Mouse (Mus musculus): ENCODE measurements around the gene Ankrd54.

GRCm38 (mm10) chr15:79007059-79007458 lies 55.6 kb downstream of the Ankrd54 start:
- TF ChIP-seq CTCF (IDR thresholded peaks at IDR 0.05; ENCODE audit: low read depth) (no peak), EP300 (IDR thresholded peaks at IDR 0.05; ENCODE audit: low read depth) (no peak)
